Mouse (Mus musculus): ENCODE measurements around the gene Dlx2.

- no peak for TF ChIP-seq POLR2A (IDR thresholded peaks at IDR 0.05; ENCODE audit: borderline replicate concordance, control insufficient read depth, low read depth, low read length)
- TF ChIP-seq CTCF (IDR thresholded peaks at IDR 0.05; ENCODE audit: control insufficient read depth, insufficient read depth, low read length) = no peak
Measured at GRCm38 (mm10) chr2:71543531-71543930, 3.0 kb downstream of the Dlx2 start.
